Mouse (Mus musculus) heart, adult 2 months (tissue): ENCODE measurements around the gene Nos1ap. TPM values are rescaled to one million over a fixed set of nuclear protein-coding genes. Genes with fewer than 3 reads are reported as not detected.

Experiments
- DNase-seq, 2 experiments: peaks; one replicate each; pipeline ENCODE4 v3.0.0; 2021
- H3K27ac ChIP-seq: fragments of 200-600 bp; 2 replicates; pipeline ENCODE4 v1.8.1; 2022
- H3K27me3 ChIP-seq: fragments of 200-500 bp; 2 replicates; pipeline ENCODE4 v1.6.1; 2012; ENCODE audit warnings: mild to moderate bottlenecking, low read length, inconsistent platforms, mixed read lengths; ENCODE audit not compliant: control insufficient read depth, insufficient read depth
- H3K36me3 ChIP-seq: fragments of 200-500 bp; 2 replicates; pipeline ENCODE4 v1.6.1; 2012; ENCODE audit warnings: low read length, inconsistent platforms; ENCODE audit not compliant: control insufficient read depth, insufficient read depth
- H3K4me1 ChIP-seq: fragments of 200-500 bp; 2 replicates; pipeline ENCODE4 v1.6.1; 2011; ENCODE audit warnings: low read length; ENCODE audit not compliant: control insufficient read depth, insufficient read depth
- H3K4me3 ChIP-seq: fragments of 200-600 bp; 2 replicates; pipeline ENCODE4 v1.8.1; 2022
- H3K79me2 ChIP-seq: fragments of 200-500 bp; replicated peaks from 2 replicates; pipeline ENCODE4 v1.6.1; 2012; ENCODE audit warnings: mild to moderate bottlenecking, inconsistent platforms, low read length, moderate library complexity, mixed read lengths; ENCODE audit not compliant: control insufficient read depth, insufficient read depth
- H3K9ac ChIP-seq: fragments of 200-500 bp; 2 replicates; pipeline ENCODE4 v1.6.1; 2012; ENCODE audit warnings: low read depth, mild to moderate bottlenecking, control low read depth, inconsistent platforms, low read length, mixed read lengths
- CTCF ChIP-seq: fragments of 200-600 bp; IDR thresholded peaks from 2 replicates; pipeline ENCODE4 v1.8.1; 2022; ENCODE audit warnings: antibody characterized with exemption, mild to moderate bottlenecking, moderate library complexity
- EP300 ChIP-seq: fragments of 200-500 bp; IDR thresholded peaks from 2 replicates; pipeline ENCODE4 v1.6.1; 2011; ENCODE audit warnings: low read depth, low read length, control low read depth; ENCODE audit not compliant: insufficient read depth
- POLR2A ChIP-seq: fragments of 200-500 bp; IDR thresholded peaks from 2 replicates; pipeline ENCODE4 v1.6.1; 2011; ENCODE audit warnings: mild to moderate bottlenecking, low read depth, low read length, control low read depth; ENCODE audit not compliant: insufficient read depth
- WGBS: fragments of 180-500 bp; shearing (Covaris S2); methylation state at CpG from one replicate; pipeline ENCODE4 v1.1.7; 2018; 5-methylcytosine and 5-hydroxymethylcytosine counted together
- intact Hi-C: fragments of 180-260 bp; cut with DNase I; formaldehyde crosslinking; loops from one replicate; pipeline ENCODE4 v1.15.1; 2025
- polyA plus RNA-seq: library from polyadenylated mRNA; depleted of rRNA; stranded (reverse); fragments of >200 nt; gene quantifications from 2 replicates; pipeline ENCODE4 v1.2.3, GENCODE M21; 2012
- total RNA-seq, 2 experiments: library from RNA; stranded (reverse); gene quantifications; 2 replicates each; pipeline ENCODE4 v1.2.3; 2021

The Nos1ap gene
- total and polyA plus RNA-seq, 3 experiments = 11.5 to 24.0 (median 22.0) TPM

DNA sequence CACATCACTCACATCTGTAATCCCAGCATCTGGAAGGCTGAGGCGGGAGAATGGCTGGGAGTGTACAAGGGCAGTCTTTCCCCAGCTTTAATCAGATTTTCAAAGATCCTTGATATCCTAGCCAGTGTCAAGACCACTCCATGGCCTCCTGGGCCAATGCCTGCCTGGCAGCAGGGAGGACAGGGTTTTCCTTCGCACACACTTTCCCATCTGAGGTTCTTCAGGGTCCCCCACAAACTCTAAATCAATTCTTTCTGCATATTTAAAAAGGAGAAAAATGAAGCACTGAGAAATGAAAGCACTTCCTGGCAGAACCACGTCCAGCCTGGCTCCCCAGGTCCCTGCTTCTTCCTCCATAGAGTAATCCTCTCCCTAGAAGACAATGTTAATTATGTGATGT is 225.9 kb downstream of the Nos1ap start:
- Histone ChIP-seq H3K4me3 (no peak overlapping the region), H3K27me3 (no peaks in the 10 kb centered on the region), H3K36me3 (no peaks in the 10 kb centered on the region), H3K27ac (no peak overlapping the region), H3K9ac (no peak overlapping the region), H3K4me1 (no peaks in the 10 kb centered on the region), H3K79me2 (no peaks in the 10 kb centered on the region)
- intact Hi-C loops = no loop called here
- DNase-seq = no peak
- 88% methylated on average over 3 of the region's 3 CpGs for WGBS
- no peak for TF ChIP-seq POLR2A
- TF ChIP-seq EP300 = no peak
- no peak for TF ChIP-seq CTCF

DNA sequence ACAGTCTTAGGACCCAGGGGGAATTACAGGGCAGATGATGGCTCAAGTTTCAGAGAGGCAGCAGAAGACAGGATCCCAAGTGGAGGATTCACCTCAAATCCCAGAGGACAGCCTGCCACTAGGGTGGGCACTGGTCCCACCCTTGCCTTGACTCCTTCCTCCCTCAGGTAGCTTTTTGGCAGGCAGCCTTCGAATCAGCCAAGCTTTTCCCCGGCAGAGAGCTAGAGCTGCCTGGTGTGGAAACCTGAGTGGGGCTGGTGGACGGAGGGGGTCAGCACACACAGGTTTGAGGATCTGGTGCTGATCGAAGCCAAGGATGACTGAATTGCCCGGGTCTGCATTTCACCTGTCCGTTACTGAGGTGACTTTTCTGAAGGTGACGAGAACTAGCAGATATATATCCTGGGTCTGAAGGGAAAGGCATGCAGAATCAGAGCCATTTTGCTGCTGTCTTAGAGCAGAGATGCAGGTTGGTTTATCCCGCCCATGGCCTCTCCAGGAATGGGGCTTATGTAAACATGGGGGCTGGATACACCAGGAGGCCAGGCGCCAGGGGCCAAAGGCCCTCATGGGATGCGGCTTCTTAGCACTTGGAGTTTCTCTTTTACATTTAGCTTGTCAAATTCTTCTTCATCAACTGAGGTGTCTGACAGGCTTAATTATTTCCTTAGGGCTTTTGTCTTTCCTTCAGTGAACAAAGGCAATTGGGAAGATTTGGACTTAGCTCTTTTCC is 229.3 kb downstream of the Nos1ap start:
- H3K36me3 ChIP-seq = no peaks in the 10 kb centered on the region
- TF ChIP-seq POLR2A = no peak
- no peak for TF ChIP-seq EP300
- no peak for TF ChIP-seq CTCF
- no peaks in the 10 kb centered on the region for H3K79me2 ChIP-seq
- intact Hi-C loops = no loop called here
- H3K27ac ChIP-seq = no peak overlapping the region
- WGBS = 81% methylated on average over 10 of the region's 10 CpGs
- no peaks in the 10 kb centered on the region for H3K4me1 ChIP-seq
- H3K27me3 ChIP-seq = no peaks in the 10 kb centered on the region
- no peak for DNase-seq
- no peak overlapping the region for H3K9ac ChIP-seq
- H3K4me3 ChIP-seq = no peak overlapping the region

DNA sequence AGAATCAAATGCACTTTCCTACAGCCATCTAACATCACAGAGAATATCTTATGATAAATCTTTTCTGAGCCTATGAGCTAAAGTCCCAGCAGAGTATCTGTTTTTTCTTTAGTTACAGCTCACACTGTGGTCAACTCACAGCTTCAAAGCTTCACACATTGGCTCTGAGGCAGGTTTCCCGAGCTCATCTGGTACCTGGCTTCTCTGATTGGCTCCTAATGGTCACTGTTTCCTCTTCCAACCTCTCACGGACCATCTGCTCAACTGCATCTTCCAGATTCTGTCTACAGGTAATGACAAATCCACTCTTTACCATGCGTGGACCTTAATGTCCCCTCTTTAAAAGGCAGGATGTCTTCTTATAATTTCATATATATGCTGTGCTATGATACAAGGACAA is 236.3 kb downstream of the Nos1ap start:
- 83% methylated on average over 3 of the region's 3 CpGs for WGBS

DNA sequence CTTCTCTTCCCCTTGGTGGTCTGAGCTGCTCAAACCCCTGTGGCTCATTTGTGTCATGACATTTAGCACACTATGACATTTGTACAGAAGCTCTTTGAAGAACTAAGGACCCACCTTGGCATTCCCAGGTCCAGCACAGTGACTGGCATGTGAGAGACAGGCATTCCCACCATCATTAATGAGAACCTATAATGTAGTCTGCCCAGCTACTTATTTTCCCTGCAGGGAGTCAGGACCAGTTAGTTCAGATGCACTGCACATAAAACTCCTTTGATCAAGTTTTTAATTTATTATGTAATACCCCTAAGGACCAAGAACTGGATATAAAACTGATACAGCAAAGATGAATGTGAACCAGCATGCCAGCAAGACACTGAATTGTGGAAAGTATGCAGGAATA is 238.6 kb downstream of the Nos1ap start:
- DNase-seq = no peak
- H3K36me3 ChIP-seq = no peaks in the 10 kb centered on the region
- TF ChIP-seq EP300 (no peak), POLR2A (no peak), CTCF (no peak)
- no peak overlapping the region for H3K9ac ChIP-seq
- no peaks in the 10 kb centered on the region for H3K79me2 ChIP-seq
- H3K4me1 ChIP-seq = no peaks in the 10 kb centered on the region
- no peaks in the 10 kb centered on the region for H3K27me3 ChIP-seq
- no peak overlapping the region for H3K27ac ChIP-seq
- no peak overlapping the region for H3K4me3 ChIP-seq
- intact Hi-C loops = loop anchor here (5.0 kb wide), 1 partner anchor 86 kb away; no protein-coding TSS in a partner anchor

More for the DNA sequence above, 236.3 kb downstream of the Nos1ap start:
- Histone ChIP-seq H3K27ac (no peak overlapping the region), H3K79me2 (no peaks in the 10 kb centered on the region), H3K4me3 (no peak overlapping the region), H3K4me1 (no peaks in the 10 kb centered on the region), H3K27me3 (no peaks in the 10 kb centered on the region), H3K36me3 (no peaks in the 10 kb centered on the region), H3K9ac (no peak overlapping the region)
- no peak for DNase-seq
- intact Hi-C loops = loop anchor here (5.0 kb wide), 1 partner anchor 84 kb away; no protein-coding TSS in a partner anchor
- TF ChIP-seq POLR2A (no peak), EP300 (no peak), CTCF (no peak)

DNA sequence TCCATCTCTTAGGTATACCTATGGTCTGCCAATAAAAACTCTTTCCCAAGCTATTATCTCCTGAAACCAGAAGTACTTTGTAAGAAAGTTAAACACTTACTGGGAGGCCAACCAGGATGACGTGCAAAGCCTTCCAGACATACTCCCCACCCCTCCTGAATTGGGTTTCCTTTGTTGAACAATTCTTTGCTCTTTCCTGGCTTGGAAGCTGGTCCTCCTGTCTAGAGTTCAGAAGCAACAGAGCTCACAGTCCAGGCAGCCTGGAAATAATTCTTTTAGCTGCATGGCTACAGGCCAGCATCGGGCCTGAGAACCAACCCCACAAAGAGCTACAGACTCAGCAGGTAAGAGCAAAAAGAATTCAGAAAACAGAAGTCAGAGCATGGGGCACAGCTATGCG is 243.4 kb downstream of the Nos1ap start:
- H3K27me3 ChIP-seq = no peaks in the 10 kb centered on the region
- intact Hi-C loops = no loop called here
- no peak overlapping the region for H3K9ac ChIP-seq
- H3K27ac ChIP-seq = no peak overlapping the region
- H3K79me2 ChIP-seq = no peaks in the 10 kb centered on the region
- H3K36me3 ChIP-seq = no peaks in the 10 kb centered on the region
- no peak overlapping the region for H3K4me3 ChIP-seq
- DNase-seq = peak in 1 of 2 experiments; percentile 7
- WGBS = 59% methylated on average over 3 of the region's 3 CpGs
- H3K4me1 ChIP-seq = no peaks in the 10 kb centered on the region
- TF ChIP-seq POLR2A (no peak), CTCF (no peak), EP300 (no peak)

DNA sequence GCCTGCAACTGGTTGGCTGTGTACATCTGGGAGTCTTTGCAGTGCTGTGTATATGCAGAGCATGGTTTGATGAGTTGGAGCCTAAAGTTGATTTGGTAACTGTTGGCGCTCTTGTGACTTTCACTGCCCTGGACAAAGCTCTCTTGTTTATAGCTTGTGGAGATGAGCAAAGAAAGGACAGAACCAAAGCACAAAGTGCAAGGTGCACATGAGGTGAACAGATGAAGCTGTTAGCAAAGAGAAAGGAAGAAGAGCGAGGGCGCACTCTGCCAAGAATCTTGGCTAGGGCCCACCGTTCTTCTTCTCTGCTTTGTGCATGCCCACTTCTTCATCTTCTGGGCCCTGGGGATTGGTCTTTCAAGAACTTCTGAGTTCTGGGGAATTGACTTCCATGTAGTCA is 245.8 kb downstream of the Nos1ap start:
- H3K27ac ChIP-seq = no peak overlapping the region
- H3K4me3 ChIP-seq = no peak overlapping the region
- H3K9ac ChIP-seq = no peak overlapping the region
- no peaks in the 10 kb centered on the region for H3K4me1 ChIP-seq
- no peak for DNase-seq
- no peaks in the 10 kb centered on the region for H3K36me3 ChIP-seq
- intact Hi-C loops = no loop called here
- H3K27me3 ChIP-seq = no peaks in the 10 kb centered on the region
- over 99% methylated on average over 4 of the region's 4 CpGs for WGBS
- TF ChIP-seq CTCF = no peak
- TF ChIP-seq EP300 = no peak
- no peak for TF ChIP-seq POLR2A
- H3K79me2 ChIP-seq = no peaks in the 10 kb centered on the region

DNA sequence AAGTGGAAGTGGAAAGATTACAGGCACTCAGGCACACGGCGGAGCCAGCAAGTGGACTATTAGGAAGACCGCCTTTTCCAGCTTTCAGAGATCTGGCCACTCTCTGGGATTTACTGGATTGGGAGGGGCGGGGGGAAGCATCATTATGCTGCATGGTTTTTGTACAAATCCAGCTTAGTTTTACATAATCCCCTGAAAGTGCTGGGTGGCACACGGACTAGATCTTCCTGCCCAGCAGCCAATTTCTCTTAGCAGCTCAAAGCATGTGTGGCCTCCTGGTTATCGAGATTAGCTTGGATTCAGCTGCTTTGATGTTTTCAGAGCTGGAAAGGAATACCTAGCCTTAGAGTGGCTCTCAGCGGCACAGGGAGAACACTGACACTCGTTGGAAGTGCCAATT is 246.6 kb downstream of the Nos1ap start:
- WGBS = 66% methylated on average over 8 of the region's 8 CpGs
- H3K27ac ChIP-seq = no peak overlapping the region
- no peak for DNase-seq
- H3K4me3 ChIP-seq = no peak overlapping the region
- no peak overlapping the region for H3K9ac ChIP-seq
- intact Hi-C loops = no loop called here
- TF ChIP-seq POLR2A = no peak
- no peak for TF ChIP-seq EP300
- TF ChIP-seq CTCF = no peak
- H3K4me1 ChIP-seq = no peaks in the 10 kb centered on the region
- no peaks in the 10 kb centered on the region for H3K27me3 ChIP-seq
- no peaks in the 10 kb centered on the region for H3K79me2 ChIP-seq
- H3K36me3 ChIP-seq = no peaks in the 10 kb centered on the region
